Mouse (Mus musculus) lung, adult 2 months (tissue): ENCODE data around the gene Med16.
A peak's percentile ranks its signal among the peaks of the same experiment; 100 is the strongest.

Experiments
- CTCF ChIP-seq: fragments of 200-500 bp; IDR thresholded peaks from 2 replicates; pipeline ENCODE4 v1.5.1; 2011; ENCODE audit warnings: mild to moderate bottlenecking, low read length, control low read depth; ENCODE audit not compliant: insufficient read depth
- POLR2A ChIP-seq: fragments of 200-500 bp; IDR thresholded peaks from 2 replicates; pipeline ENCODE4 v1.6.1; 2011; ENCODE audit warnings: low read depth, mild to moderate bottlenecking, control low read depth, low read length, borderline replicate concordance; ENCODE audit errors: extremely low read depth

GRCm38 (mm10) chr10:79855558-79856184 is 53.1 kb downstream of the Med16 start:
- TF ChIP-seq CTCF (no peak), POLR2A (peak; percentile 26; the same call in 1 of the 2 replicates)
